Mouse (Mus musculus) olfactory bulb, adult 2 months (tissue): ENCODE data around the gene Cbr3. TPM values are rescaled to one million over a fixed set of nuclear protein-coding genes. Genes with fewer than 3 reads are reported as not detected.

Source experiments
- H3K27ac ChIP-seq: fragments of 200-500 bp; 2 replicates; pipeline ENCODE4 v1.5.1; 2012; ENCODE audit warnings: low read depth, low read length; ENCODE audit not compliant: insufficient read depth
- H3K4me1 ChIP-seq: fragments of 200-500 bp; 2 replicates; pipeline ENCODE4 v1.6.1; 2012; ENCODE audit warnings: low read length; ENCODE audit not compliant: control insufficient read depth, insufficient read depth
- H3K4me3 ChIP-seq: fragments of 200-500 bp; 2 replicates; pipeline ENCODE4 v1.5.1; 2012; ENCODE audit warnings: mild to moderate bottlenecking, low read depth, low read length, moderate library complexity; ENCODE audit not compliant: insufficient read depth
- CTCF ChIP-seq: fragments of 200-500 bp; IDR thresholded peaks from 2 replicates; pipeline ENCODE4 v1.5.1; 2012; ENCODE audit warnings: low read depth, mild to moderate bottlenecking, low read length, moderate library complexity; ENCODE audit not compliant: insufficient read depth
- POLR2A ChIP-seq: fragments of 200-500 bp; IDR thresholded peaks from 2 replicates; pipeline ENCODE4 v1.6.1; 2012; ENCODE audit warnings: mild to moderate bottlenecking, low read depth, low read length, moderate library complexity; ENCODE audit not compliant: insufficient read depth
- whole genome bisulfite sequencing: fragments of 180-500 bp; shearing (Covaris S2); methylation state at CpG from one replicate; pipeline ENCODE4 v1.1.7; 2018; 5-methylcytosine and 5-hydroxymethylcytosine counted together
- polyA plus RNA-seq: library from polyadenylated mRNA; stranded (reverse); fragments of >200 nt; gene quantifications from 2 replicates; pipeline ENCODE4 v1.2.4, GENCODE M21; 2012; ENCODE audit warnings: low replicate concordance; ENCODE audit not compliant: missing spikeins, insufficient read depth, insufficient read length

Cbr3 gene
- polyA plus RNA-seq, 1 experiment, result not detected

DNA sequence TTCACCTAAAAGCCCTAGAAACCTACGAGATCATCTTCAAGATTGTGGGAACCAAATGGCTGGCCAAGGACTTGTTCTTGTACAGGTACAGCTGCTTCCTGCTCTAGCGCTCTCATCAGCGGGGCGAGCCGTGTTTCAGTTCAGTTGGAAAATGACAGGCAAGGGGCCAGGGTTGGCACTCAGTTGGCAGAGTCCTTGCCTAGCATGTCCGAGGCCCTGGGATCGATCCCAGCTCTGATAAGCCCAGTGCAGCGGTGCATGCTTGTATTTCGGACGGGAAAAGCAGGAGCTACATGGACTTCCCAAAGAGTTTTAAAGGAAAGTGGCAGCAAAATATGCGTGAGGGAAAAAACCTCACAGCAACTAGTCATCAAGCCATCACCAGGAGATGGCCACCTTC is 56.2 kb downstream of the Cbr3 start:
- Histone ChIP-seq H3K4me1 (no peaks in the 10 kb centered on the region), H3K27ac (no peak overlapping the region), H3K4me3 (no peak overlapping the region)
- no peak for TF ChIP-seq CTCF
- TF ChIP-seq POLR2A, result no peak
- WGBS, result 86% methylated on average over 11 of the region's 11 CpGs

Other genes with a start within 250 kb of the Cbr3 start
- gene Setd4, start 79.2 kb upstream of the Cbr3 start, polyA plus RNA-seq, result not detected in 2 replicates
- gene Cbr1, start 77.4 kb upstream of the Cbr3 start, polyA plus RNA-seq, result not detected in 2 replicates
- not detected in 2 replicates for gene Gm5678, start 55.1 kb upstream of the Cbr3 start, polyA plus RNA-seq
- not detected in 2 replicates for gene Dop1b, start 28.7 kb downstream of the Cbr3 start, polyA plus RNA-seq
- not detected in 2 replicates for gene Morc3, start 148.9 kb downstream of the Cbr3 start, polyA plus RNA-seq
- not detected in 2 replicates for gene Chaf1b, start 200.7 kb downstream of the Cbr3 start, polyA plus RNA-seq